Mouse (Mus musculus) urinary bladder, postnatal 4 days (tissue): ENCODE results near the gene Derl3.

Experiments
- DNase-seq, 2 experiments: peaks; one replicate each; pipeline ENCODE4 v3.0.0; 2021 to 2022; ENCODE audit warnings: low spot score in 2 of 2

Derl3 gene

GRCm38 (mm10) chr10:75941042-75941824 is 48.0 kb downstream of the Derl3 start:
- DNase-seq = no peak

- DNase-seq = no peak
Observed at GRCm38 (mm10) chr10:75942736-75943477, 49.7 kb downstream of the Derl3 start, which contains the start of gene Vpreb3. Vpreb3 (plus strand) TSS chr10:75943057.

- DNase-seq = no peak
Observed at GRCm38 (mm10) chr10:75944066-75944772, 51.0 kb downstream of the Derl3 start.

GRCm38 (mm10) chr10:75945213-75945612 is 52.0 kb downstream of the Derl3 start:
- DNase-seq = no peak
